Mouse (Mus musculus) C2C12 (cell line): ENCODE measurements at regions not wholly inside any gene's neighbourhood (a gene's known extent, or its start where the extent isn't known, plus 50 kb on each side); places are given as distances from the start of the nearest gene placed in this dataset.

Experiments used
- CEBPB ChIP-seq: IDR thresholded peaks from one replicate; pipeline ENCODE4 v1.6.1; 2011; ENCODE audit warnings: low read depth, mild to moderate bottlenecking, control low read depth, moderate library complexity
- CTCF ChIP-seq: IDR thresholded peaks from one replicate; pipeline ENCODE4 v1.5.1; 2011; ENCODE audit not compliant: control insufficient read depth, insufficient read depth, insufficient read length
- FOSL1 ChIP-seq: IDR thresholded peaks from one replicate; pipeline ENCODE4 v1.8.0; 2011; ENCODE audit warnings: mild to moderate bottlenecking, low read length; ENCODE audit not compliant: poor library complexity, insufficient read depth, severe bottlenecking
- MAX ChIP-seq: IDR thresholded peaks from one replicate; pipeline ENCODE4 v1.6.1; 2011; ENCODE audit warnings: mild to moderate bottlenecking, control low read depth
- MYOD1 ChIP-seq: IDR thresholded peaks from one replicate; pipeline ENCODE4 v1.6.1; 2011; ENCODE audit warnings: low read depth; ENCODE audit not compliant: control insufficient read depth, insufficient read length
- MYOG ChIP-seq: IDR thresholded peaks from one replicate; pipeline ENCODE4 v1.6.1; 2011; ENCODE audit not compliant: control insufficient read depth, insufficient read length; ENCODE audit errors: extremely low read depth
- USF1 ChIP-seq: IDR thresholded peaks from one replicate; pipeline ENCODE4 v1.6.1; 2011; ENCODE audit warnings: low read depth, mild to moderate bottlenecking, control low read depth, moderate library complexity

GRCm38 (mm10) chr3:38561186-38561585, 76.5 kb upstream of the Ankrd50 start:
- TF ChIP-seq CEBPB (no peak), CTCF (no peak), FOSL1 (no peak), MYOD1 (no peak), MAX (no peak), MYOG (no peak), USF1 (no peak)
